Mouse (Mus musculus) liver, adult 2 months (tissue): ENCODE measurements around the gene Zfp775. TPM values are rescaled to one million over a fixed set of nuclear protein-coding genes. Genes with fewer than 3 reads are reported as not detected.

ENCODE experiments used
- DNase-seq: peaks from one replicate; pipeline ENCODE4 v3.0.0-alpha.2; 2011; ENCODE audit warnings: low read depth, low spot score; ENCODE audit errors: extremely low read depth
- H3K27ac ChIP-seq: fragments of 200-500 bp; replicated peaks from 2 replicates; pipeline ENCODE4 v1.5.1; 2012; ENCODE audit warnings: low read depth, mild to moderate bottlenecking, control low read depth, inconsistent platforms, low read length; ENCODE audit not compliant: insufficient read depth
- H3K27me3 ChIP-seq: fragments of 200-500 bp; 2 replicates; pipeline ENCODE4 v1.6.1; 2012; ENCODE audit warnings: mild to moderate bottlenecking, moderate library complexity, low read length, inconsistent platforms; ENCODE audit not compliant: control insufficient read depth, insufficient read depth
- H3K36me3 ChIP-seq: fragments of 200-500 bp; 2 replicates; pipeline ENCODE4 v1.6.1; 2012; ENCODE audit warnings: low read length, inconsistent platforms; ENCODE audit not compliant: control insufficient read depth, insufficient read depth
- H3K4me1 ChIP-seq: fragments of 200-500 bp; 2 replicates; pipeline ENCODE4 v1.6.1; 2011; ENCODE audit warnings: low read length; ENCODE audit not compliant: control insufficient read depth, insufficient read depth
- H3K4me3 ChIP-seq: fragments of 200-500 bp; 2 replicates; pipeline ENCODE4 v1.5.1; 2011; ENCODE audit warnings: low read depth, mild to moderate bottlenecking, control low read depth, low read length, moderate library complexity; ENCODE audit not compliant: insufficient read depth
- H3K79me2 ChIP-seq: fragments of 200-500 bp; 2 replicates; pipeline ENCODE4 v1.6.1; 2012; ENCODE audit warnings: inconsistent platforms, mild to moderate bottlenecking, low read length, moderate library complexity; ENCODE audit not compliant: control insufficient read depth, insufficient read depth
- H3K9ac ChIP-seq: fragments of 200-500 bp; 2 replicates; pipeline ENCODE4 v1.6.1; 2012; ENCODE audit warnings: low read depth, mild to moderate bottlenecking, control low read depth, inconsistent platforms, low read length
- CTCF ChIP-seq: fragments of 200-500 bp; IDR thresholded peaks from 2 replicates; pipeline ENCODE4 v1.5.1; 2011; ENCODE audit warnings: low read depth, low read length, control low read depth
- POLR2A ChIP-seq: fragments of 200-500 bp; IDR thresholded peaks from 2 replicates; pipeline ENCODE4 v1.6.1; 2011; ENCODE audit warnings: low read length, control low read depth; ENCODE audit not compliant: insufficient read depth; ENCODE audit errors: extremely low read depth
- WGBS: fragments of 180-500 bp; shearing (Covaris S2); methylation state at CpG from one replicate; pipeline ENCODE4 v1.1.7; 2018; 5-methylcytosine and 5-hydroxymethylcytosine counted together
- polyA plus RNA-seq: library from polyadenylated mRNA; depleted of rRNA; stranded (reverse); fragments of >200 nt; gene quantifications from 2 replicates; pipeline ENCODE4 v1.2.3, GENCODE M21; 2012
- total RNA-seq: library from RNA; depleted of rRNA; stranded (reverse); fragments of >200 nt; gene quantifications from 2 replicates; pipeline ENCODE4 v1.2.3, GENCODE M21; 2014

Zfp775 gene
- total and polyA plus RNA-seq, 2 experiments: 0.83 to 2.4 TPM

- DNase-seq: peak; percentile 44
- Histone ChIP-seq H3K36me3 (no peaks in the 10 kb centered on the region), H3K4me1 (peaks cover 29% of the 10 kb centered on the region), H3K9ac (peak overlapping the region; percentile 85), H3K27me3 (no peaks in the 10 kb centered on the region), H3K27ac (peak overlapping the region; percentile 95), H3K4me3 (peak overlapping the region; percentile 90), H3K79me2 (peaks cover 3% of the 10 kb centered on the region; the same call in 1 of the 2 replicates)
- no peak for TF ChIP-seq CTCF
- no peak for TF ChIP-seq POLR2A
- WGBS: 24% methylated on average over 5 of the region's 5 CpGs
Observed at GRCm38 (mm10) chr6:48572014-48572413, 29.8 kb upstream of the Zfp775 start.

DNA sequence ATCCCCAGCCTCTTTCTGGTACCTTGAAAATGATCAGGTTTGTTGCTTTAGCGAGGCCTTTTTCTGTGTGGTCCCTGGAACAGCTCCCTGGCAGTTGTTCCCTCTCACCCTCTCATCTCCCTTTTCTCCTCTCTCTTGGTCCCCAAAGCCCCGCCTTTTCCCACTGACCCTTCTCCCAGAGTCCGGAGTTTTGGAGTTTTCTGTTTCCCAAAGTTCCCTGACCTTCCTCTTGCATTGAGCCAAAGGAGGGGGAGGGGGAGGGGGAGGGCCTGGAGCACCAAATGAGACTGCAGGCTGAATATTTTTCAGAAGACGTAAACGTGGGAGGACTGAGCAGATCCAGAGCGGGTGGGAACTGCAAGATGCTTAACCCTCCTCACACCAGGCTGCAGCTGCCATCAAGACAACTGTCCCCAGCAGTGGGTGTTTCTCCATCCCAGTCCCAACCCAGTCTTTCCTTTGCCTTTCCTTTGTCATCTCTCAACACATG, 29.2 kb upstream of the Zfp775 start, which contains the start of gene Rarres2:
Rarres2 (minus strand) TSS at position 218 of the 490 bp plus-strand sequence.
- Histone ChIP-seq H3K79me2 (peaks cover 3% of the 10 kb centered on the region; the same call in 1 of the 2 replicates), H3K4me3 (peak within 1 kb of the TSS; percentile 90), H3K27me3 (no peaks in the 10 kb centered on the region), H3K4me1 (peaks cover 29% of the 10 kb centered on the region), H3K9ac (peak within 1 kb of the TSS; percentile 85), H3K36me3 (no peaks in the 10 kb centered on the region), H3K27ac (peak within 1 kb of the TSS; percentile 95)
- DNase-seq: peak; percentile 94
- TF ChIP-seq CTCF (no peak), POLR2A (peak; percentile 16; the same call in 1 of the 2 replicates)
- 12% methylated on average over 6 of the region's 6 CpGs for WGBS

DNA sequence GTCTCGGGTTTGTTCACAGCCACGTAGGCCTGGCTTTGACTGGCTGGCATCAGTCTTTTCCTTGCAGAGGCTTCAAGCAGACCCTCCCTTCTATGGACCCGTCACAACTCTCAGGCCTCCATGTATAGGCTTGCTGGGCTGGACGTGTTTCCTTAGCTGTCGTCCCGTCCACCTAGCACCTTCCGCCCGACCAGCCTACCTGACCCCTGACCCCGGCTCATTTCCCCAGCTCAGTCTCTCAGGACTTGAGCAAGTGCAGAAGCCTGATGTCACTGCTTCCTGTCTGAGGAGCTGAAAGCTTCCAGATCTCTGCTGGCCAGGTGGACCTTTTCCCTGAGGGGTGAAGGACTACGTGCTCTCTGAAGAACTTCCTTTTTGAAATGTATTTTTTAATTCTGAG, 28.6 kb upstream of the Zfp775 start:
- peak; percentile 49 for DNase-seq
- 29% methylated on average over 10 of the region's 10 CpGs for WGBS
- peak overlapping the region; percentile 22 for H3K27ac ChIP-seq
- H3K4me3 ChIP-seq: no peak overlapping the region
- H3K79me2 ChIP-seq: peaks cover 3% of the 10 kb centered on the region; the same call in 1 of the 2 replicates
- H3K36me3 ChIP-seq: no peaks in the 10 kb centered on the region
- no peaks in the 10 kb centered on the region for H3K27me3 ChIP-seq
- no peak for TF ChIP-seq POLR2A
- no peak for TF ChIP-seq CTCF
- peaks cover 29% of the 10 kb centered on the region for H3K4me1 ChIP-seq
- no peak overlapping the region for H3K9ac ChIP-seq

- H3K27ac ChIP-seq: no peak overlapping the region
- H3K4me3 ChIP-seq: no peak overlapping the region
- no peak overlapping the region for H3K9ac ChIP-seq
- TF ChIP-seq CTCF: no peak
- TF ChIP-seq POLR2A: no peak
- H3K4me1 ChIP-seq: peaks cover 26% of the 10 kb centered on the region
- H3K79me2 ChIP-seq: peaks cover 3% of the 10 kb centered on the region; the same call in 1 of the 2 replicates
- H3K36me3 ChIP-seq: no peaks in the 10 kb centered on the region
- WGBS: 86% methylated on average over 3 of the region's 3 CpGs
- DNase-seq: no peak
- no peaks in the 10 kb centered on the region for H3K27me3 ChIP-seq
Observed at GRCm38 (mm10) chr6:48573981-48574380, 27.9 kb upstream of the Zfp775 start.

DNA sequence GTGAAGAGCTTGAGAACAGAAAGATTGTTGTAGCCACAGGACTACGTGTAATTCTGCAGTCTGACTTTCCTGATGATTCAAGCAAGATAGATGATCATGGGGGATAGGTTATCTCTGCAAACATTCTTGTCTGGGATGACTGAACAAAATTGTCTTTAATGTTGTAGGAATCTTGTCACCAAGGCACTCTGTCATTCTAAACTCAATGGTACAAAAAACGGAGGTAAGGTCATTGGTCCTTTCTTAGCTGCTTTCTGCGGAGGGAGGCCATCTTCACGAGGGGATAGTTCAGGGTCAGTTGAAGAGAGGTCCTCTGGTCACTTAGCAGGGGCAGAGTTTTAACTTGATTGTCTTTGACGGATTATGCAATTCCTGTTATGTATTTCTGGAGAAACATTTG, 23.1 kb upstream of the Zfp775 start:
- Histone ChIP-seq H3K4me3 (no peak overlapping the region), H3K4me1 (peaks cover 3% of the 10 kb centered on the region; the same call in 1 of the 2 replicates), H3K27ac (no peak overlapping the region), H3K27me3 (no peaks in the 10 kb centered on the region), H3K9ac (no peak overlapping the region), H3K79me2 (no peaks in the 10 kb centered on the region), H3K36me3 (no peaks in the 10 kb centered on the region)
- no peak for TF ChIP-seq POLR2A
- TF ChIP-seq CTCF: no peak
- WGBS: 46% methylated on average over 5 of the region's 5 CpGs
- DNase-seq: peak; percentile 4

DNA sequence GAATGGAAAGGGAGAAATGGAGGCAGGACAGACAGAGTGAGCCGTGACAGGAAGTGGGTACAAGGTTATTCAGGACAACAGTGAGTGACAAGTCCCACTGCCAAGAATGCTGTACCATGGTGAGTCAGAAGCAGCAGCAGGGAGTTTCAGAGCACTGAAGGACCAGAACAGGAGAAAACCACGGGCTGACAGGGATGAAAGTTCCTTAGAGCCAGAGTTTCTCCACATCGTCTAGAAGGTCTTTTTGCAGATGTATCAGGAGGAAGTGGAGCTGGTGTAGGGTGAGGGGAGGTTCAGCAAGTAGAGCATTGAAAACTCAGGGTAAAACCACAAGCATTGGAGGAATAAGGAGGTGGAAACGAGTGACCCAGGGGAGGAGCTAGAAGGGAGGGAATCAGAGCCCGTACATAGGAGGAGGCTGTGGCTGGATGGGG, 22.6 kb upstream of the Zfp775 start:
- H3K27ac ChIP-seq: peak overlapping the region; percentile 50
- no peak overlapping the region for H3K9ac ChIP-seq
- WGBS: 29% methylated on average over 5 of the region's 5 CpGs
- H3K36me3 ChIP-seq: no peaks in the 10 kb centered on the region
- H3K4me3 ChIP-seq: no peak overlapping the region
- peak; percentile 50 for DNase-seq
- no peak for TF ChIP-seq POLR2A
- no peak for TF ChIP-seq CTCF
- no peaks in the 10 kb centered on the region for H3K79me2 ChIP-seq
- H3K27me3 ChIP-seq: no peaks in the 10 kb centered on the region
- H3K4me1 ChIP-seq: peaks cover 3% of the 10 kb centered on the region; the same call in 1 of the 2 replicates
